Mouse (Mus musculus) spleen, adult 2 months (tissue): ENCODE data around the gene Bhlha15.

Experiments used
- CTCF ChIP-seq: fragments of 200-500 bp; IDR thresholded peaks from 2 replicates; pipeline ENCODE4 v1.5.1; 2011; ENCODE audit warnings: mild to moderate bottlenecking, inconsistent platforms; ENCODE audit not compliant: insufficient read depth, insufficient read length, insufficient replicate concordance; ENCODE audit errors: extremely low read depth
- POLR2A ChIP-seq: fragments of 200-500 bp; IDR thresholded peaks from 2 replicates; pipeline ENCODE4 v1.6.1; 2011; ENCODE audit warnings: low read depth, low read length, inconsistent platforms

DNA sequence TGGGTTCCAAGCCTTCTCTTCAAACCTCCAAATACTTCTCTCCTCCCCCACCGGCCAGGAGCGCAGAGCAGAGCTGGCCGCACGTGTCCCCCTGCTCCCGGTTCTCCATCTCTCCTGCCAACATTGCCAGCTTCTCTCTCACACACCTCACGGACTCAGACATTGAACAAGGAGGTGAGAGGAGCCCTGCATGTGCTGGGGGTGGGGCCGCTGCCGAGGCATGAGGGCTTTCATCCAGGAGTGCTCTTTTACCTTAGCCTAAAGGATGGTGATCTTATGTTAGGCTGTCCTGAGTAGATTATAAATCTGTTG is 6.9 kb upstream of the Bhlha15 start:
- TF ChIP-seq POLR2A (no peak), CTCF (no peak)
